Mouse (Mus musculus): Measurements from ENCODE around the gene Rhod. TPM values are rescaled to one million over a fixed set of nuclear protein-coding genes. Genes with fewer than 3 reads are reported as not detected.
"Not testable (repeated sequence)": the region's sequence is repeated elsewhere in the genome, so short reads cannot be mapped to it uniquely, and the experiment has no call there.

Rhod gene
- total RNA-seq, 4 experiments from 2014 or later, result 0.30 to 1.5 (median 0.47) TPM

DNA sequence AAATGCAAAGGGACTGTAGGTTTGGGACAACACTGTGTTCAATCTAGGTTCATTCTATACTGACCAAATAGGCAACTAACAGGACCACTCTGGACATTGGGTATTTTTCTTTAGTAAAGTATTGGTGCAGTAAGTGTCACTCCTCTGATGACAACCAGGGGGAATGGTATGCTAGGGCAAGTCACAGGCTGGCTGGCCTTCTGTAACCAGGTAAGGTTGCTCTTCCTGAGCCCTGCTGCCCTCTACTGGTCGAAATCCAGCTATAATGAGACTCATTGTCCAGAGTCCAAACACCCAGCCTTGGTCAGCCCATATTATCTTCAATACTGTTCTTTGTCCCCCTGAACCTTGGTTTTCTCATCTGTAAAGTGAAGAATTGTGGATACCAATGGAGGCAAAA, 22.0 kb downstream of the Rhod start:
- DNase-seq (ENCODE audit: low spot score in 2 of 2), result no peak

- no peak for DNase-seq (ENCODE audit: low spot score in 2 of 2)
Measured at GRCm38 (mm10) chr19:4414631-4415030, 24.6 kb downstream of the Rhod start.

GRCm38 (mm10) chr19:4409062-4409461, 30.2 kb downstream of the Rhod start:
- no peak for DNase-seq (ENCODE audit: low spot score in 2 of 2)

DNA sequence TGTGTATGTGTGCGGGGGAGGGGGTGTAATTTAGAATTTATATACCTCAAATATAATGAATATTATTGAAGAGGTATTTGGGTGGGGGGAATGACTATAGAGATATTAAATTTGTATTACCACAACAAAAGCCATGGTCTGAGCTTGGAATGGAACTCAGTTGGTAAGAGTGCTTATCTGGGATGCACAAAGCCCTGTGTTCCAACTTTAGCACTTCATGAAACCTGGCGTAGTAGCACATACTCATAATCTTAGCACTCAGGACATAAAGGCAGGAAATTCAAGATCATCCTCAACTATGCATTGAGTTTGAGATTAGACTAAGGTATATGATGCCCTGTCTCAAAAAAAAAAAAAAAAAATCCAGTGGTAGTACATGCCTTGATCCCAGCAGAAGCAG, 34.4 kb downstream of the Rhod start:
- no peak for DNase-seq (ENCODE audit: low spot score in 2 of 2)

GRCm38 (mm10) chr19:4398959-4399358, 40.3 kb downstream of the Rhod start:
- no peak for DNase-seq (ENCODE audit: low spot score in 2 of 2)

GRCm38 (mm10) chr19:4398630-4398948, 40.6 kb downstream of the Rhod start:
- no peak for DNase-seq (ENCODE audit: low spot score in 2 of 2)

DNA sequence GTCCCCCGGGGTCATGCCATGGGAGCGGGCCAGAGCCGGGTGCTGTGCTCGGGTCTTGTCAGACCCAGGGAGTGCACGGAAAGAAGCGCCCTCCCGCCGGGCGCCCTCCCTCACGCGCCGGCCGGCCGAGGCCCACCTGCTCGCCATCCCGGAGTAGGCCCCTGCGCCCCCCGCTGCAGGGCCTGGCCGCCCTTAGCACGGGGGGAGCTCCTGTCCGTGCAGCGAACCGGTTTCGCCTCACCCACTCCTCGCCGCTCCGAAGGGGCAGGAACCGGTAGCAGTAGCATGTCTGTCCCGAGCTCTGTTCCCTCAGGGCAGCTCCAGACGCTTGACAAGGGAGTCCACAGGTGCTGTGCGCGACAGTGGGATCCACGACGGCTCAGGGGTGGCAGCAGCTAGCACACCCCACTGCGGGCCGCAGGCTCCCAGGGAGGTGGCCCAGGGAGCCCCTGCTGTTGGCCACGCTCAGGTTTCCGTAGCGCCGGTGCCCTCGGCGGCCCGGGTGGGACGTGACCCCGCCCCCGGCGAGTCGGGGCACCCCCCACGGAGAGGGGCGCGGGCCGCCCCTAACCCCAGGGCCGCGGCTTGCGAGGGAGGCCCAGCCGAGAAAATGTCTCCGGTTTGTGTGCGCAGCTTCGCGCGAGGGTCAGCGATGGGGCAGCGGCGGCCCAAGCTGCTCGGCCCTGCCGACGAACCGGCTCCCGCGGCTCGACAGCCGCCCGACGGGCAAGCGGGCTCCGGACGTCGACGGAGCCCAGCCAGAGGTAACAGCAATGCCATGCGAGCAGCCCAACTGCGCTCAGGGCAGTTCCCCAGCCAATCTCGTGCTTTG, 41.2 kb downstream of the Rhod start, which contains the start of gene Kdm2a:
Gene Kdm2a, minus strand, starts transcription at position 488 of the 832 bp plus-strand sequence.
- peak; percentile 42 to 45 for DNase-seq (ENCODE audit: low spot score in 2 of 2)

GRCm38 (mm10) chr19:4396998-4397797, 42.0 kb downstream of the Rhod start:
- peak; percentile 80 to 93 for DNase-seq (ENCODE audit: low spot score in 2 of 2)

- DNase-seq (ENCODE audit: low spot score in 2 of 2), result peak in 1 of 2 experiments; percentile 15
Measured at GRCm38 (mm10) chr19:4396081-4396997, 42.9 kb downstream of the Rhod start.

- no peak for DNase-seq (ENCODE audit: low spot score in 2 of 2)
Measured at GRCm38 (mm10) chr19:4387276-4387675, 52.0 kb downstream of the Rhod start.

- no peak for DNase-seq (ENCODE audit: low spot score in 2 of 2)
Measured at GRCm38 (mm10) chr19:4385026-4385425, 54.2 kb downstream of the Rhod start.

DNA sequence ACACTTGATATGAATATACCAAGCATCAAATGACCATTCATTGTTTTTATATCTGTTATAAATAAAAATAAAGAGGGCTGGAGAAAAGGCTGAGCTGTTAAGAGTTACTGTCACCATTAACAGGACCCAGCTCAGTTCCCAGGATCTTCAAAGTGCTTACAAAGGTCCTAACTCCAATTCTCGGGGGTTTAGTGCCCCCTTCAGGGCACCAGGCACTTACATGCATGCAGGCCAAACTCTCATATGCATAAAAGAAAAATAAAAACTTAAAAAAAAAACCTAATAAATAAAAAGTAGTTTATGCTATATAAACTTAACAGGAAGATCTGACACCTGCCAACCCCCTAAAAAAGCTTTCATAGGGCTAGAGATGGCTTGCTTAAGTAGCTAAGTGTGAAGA, 54.9 kb downstream of the Rhod start:
- no peak for DNase-seq (ENCODE audit: low spot score in 2 of 2)

- no peak for DNase-seq (ENCODE audit: low spot score in 2 of 2)
Measured at GRCm38 (mm10) chr19:4383306-4383705, 55.9 kb downstream of the Rhod start.

GRCm38 (mm10) chr19:4382303-4382702, 56.9 kb downstream of the Rhod start:
- DNase-seq (ENCODE audit: low spot score in 2 of 2), result not testable (repeated sequence)

Other genes with a start within 250 kb of the Rhod start
- gene Tbc1d10c, start 248.1 kb downstream of the Rhod start, total RNA-seq (2022), result 1 to 10 TPM; 1.6 to 3.3 (median 2.7) TPM
- gene Ppp1ca, start 247.4 kb downstream of the Rhod start, total RNA-seq (2022), result 100 to 1,000 TPM; 310 to 356 (median 326) TPM
- 10 to 100 TPM in 3 of 4 experiments, 1 to 10 TPM in 1; 9.9 to 12.1 (median 11.0) TPM for gene Rad9a, start 237.8 kb downstream of the Rhod start, total RNA-seq (2022)
- 1 to 10 TPM in 2 of 4 experiments, under 1 TPM in 2; 0.65 to 2.4 (median 1.2) TPM for gene Clcf1, start 225.2 kb downstream of the Rhod start, total RNA-seq (2022)
- not detected for gene AC109138.7, start 225.1 kb downstream of the Rhod start, total RNA-seq (2022)
- 10 to 100 TPM; 16.1 to 23.6 (median 22.1) TPM for gene Pold4, start 207.5 kb downstream of the Rhod start, total RNA-seq (2022)
- 10 to 100 TPM; 40.6 to 55.7 (median 51.5) TPM for gene Ssh3, start 170.3 kb downstream of the Rhod start, total RNA-seq (2022)
- 10 to 100 TPM; 60.1 to 72.5 (median 69.0) TPM for gene Ankrd13d, start 156.3 kb downstream of the Rhod start, total RNA-seq (2022)
- gene Grk2, start 133.2 kb downstream of the Rhod start, total RNA-seq (2022), result 100 to 1,000 TPM; 191 to 210 (median 203) TPM
- 10 to 100 TPM; 70.9 to 80.3 (median 75.2) TPM for gene Kdm2a, start 41.1 kb downstream of the Rhod start, total RNA-seq (2022)
- gene Syt12, start 38.0 kb upstream of the Rhod start, total RNA-seq (2022), result 10 to 100 TPM; 37.0 to 40.8 (median 38.8) TPM
- gene 2010003K11Rik, start 59.2 kb upstream of the Rhod start, total RNA-seq (2022), result not detected
- gene Pcx, start 71.0 kb upstream of the Rhod start, total RNA-seq (2022), result 10 to 100 TPM; 75.7 to 85.2 (median 81.3) TPM
- 10 to 100 TPM; 35.4 to 42.1 (median 39.5) TPM for gene Lrfn4, start 176.2 kb upstream of the Rhod start, total RNA-seq (2022)
- gene Rce1, start 186.2 kb upstream of the Rhod start, total RNA-seq (2022), result 10 to 100 TPM; 24.8 to 27.5 (median 25.1) TPM

Data from left cerebral cortex, adult 8-10 months (tissue).